Mouse (Mus musculus): Measurements from ENCODE around the gene Atg2b. TPM values are rescaled to one million over a fixed set of nuclear protein-coding genes. Genes with fewer than 3 reads are reported as not detected.

Atg2b gene
- polyA plus RNA-seq, 1 experiment from 2014 or later, result 17.2 TPM

- ATAC-seq (ENCODE audit: low FRiP score, low TSS enrichment), result no peak
- H3K4me1 ChIP-seq (ENCODE audit: control insufficient read depth, insufficient read depth, low read length), result peaks cover 7% of the 10 kb centered on the region; the same call in 1 of the 2 replicates
- H3K9ac ChIP-seq (ENCODE audit: low read depth, low read length), result no peak overlapping the region
- no peak overlapping the region for H3K4me3 ChIP-seq (ENCODE audit: low read length)
- H3K27ac ChIP-seq (ENCODE audit: low read depth, low read length), result no peak overlapping the region
- 86% methylated on average over 3 of the region's 4 CpGs for WGBS
- H3K27me3 ChIP-seq (ENCODE audit: control insufficient read depth, insufficient read depth, low read length), result no peaks in the 10 kb centered on the region
- H3K4me2 ChIP-seq (replicated peaks; ENCODE audit: low read depth, low read length), result no peak overlapping the region
- H3K36me3 ChIP-seq (ENCODE audit: control insufficient read depth, insufficient read depth, low read length), result peaks cover 17% of the 10 kb centered on the region; the same call in 1 of the 2 replicates
- H3K9me3 ChIP-seq (ENCODE audit: control insufficient read depth, low read length), result no peaks in the 10 kb centered on the region
These were observed 3.5 kb upstream of the Atg2b start for GRCm38 (mm10) chr12:105688546-105688945.

DNA sequence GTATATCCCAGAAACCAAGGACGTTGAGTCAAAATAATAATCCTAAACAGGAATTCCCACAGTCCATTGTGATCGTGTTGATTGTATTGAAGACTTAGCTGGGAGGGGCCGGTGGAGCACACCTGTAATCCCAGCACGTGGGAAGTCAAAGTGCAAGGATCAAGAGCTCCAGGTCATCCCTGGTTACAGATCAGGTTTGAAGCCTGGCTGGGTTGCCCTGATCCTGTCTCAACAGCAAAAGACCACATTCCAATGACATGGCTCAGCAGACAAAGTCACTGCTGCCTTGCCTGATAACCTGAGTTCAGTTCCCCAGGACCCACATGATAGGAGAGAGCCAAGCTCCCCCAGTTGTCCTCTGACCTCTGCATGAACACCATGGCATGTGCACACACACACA is 2.4 kb upstream of the Atg2b start:
- no peaks in the 10 kb centered on the region for H3K9me3 ChIP-seq (ENCODE audit: control insufficient read depth, low read length)
- H3K4me3 ChIP-seq (ENCODE audit: low read length), result no peak overlapping the region
- no peak overlapping the region for H3K9ac ChIP-seq (ENCODE audit: low read depth, low read length)
- ATAC-seq (ENCODE audit: low FRiP score, low TSS enrichment), result no peak
- H3K36me3 ChIP-seq (ENCODE audit: control insufficient read depth, insufficient read depth, low read length), result peaks cover 13% of the 10 kb centered on the region; the same call in 1 of the 2 replicates
- H3K4me1 ChIP-seq (ENCODE audit: control insufficient read depth, insufficient read depth, low read length), result peaks cover 12% of the 10 kb centered on the region; the same call in 1 of the 2 replicates
- H3K27me3 ChIP-seq (ENCODE audit: control insufficient read depth, insufficient read depth, low read length), result no peaks in the 10 kb centered on the region
- H3K4me2 ChIP-seq (replicated peaks; ENCODE audit: low read depth, low read length), result no peak overlapping the region
- 83% methylated on average over 4 of the region's 4 CpGs for WGBS
- H3K27ac ChIP-seq (ENCODE audit: low read depth, low read length), result no peak overlapping the region

DNA sequence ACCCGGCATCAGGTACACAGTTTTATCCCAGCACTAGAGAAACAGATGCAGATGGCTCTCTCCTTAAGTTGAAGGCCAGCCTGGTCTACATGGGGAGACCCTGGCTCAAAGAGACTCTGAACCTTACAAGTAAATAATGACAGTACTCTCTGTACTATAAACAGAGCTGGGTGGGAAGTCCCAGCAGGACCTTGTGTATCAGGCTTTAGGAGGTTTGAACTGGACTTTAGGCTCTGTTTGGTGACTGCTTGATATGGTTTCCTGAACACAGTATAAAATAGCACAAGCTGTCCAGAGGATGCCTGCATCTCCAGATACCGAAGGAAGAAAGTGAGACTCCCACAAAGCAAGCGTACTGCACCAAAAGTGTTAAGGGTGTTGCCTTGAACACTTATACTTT is 1.8 kb upstream of the Atg2b start:
- H3K36me3 ChIP-seq (ENCODE audit: control insufficient read depth, insufficient read depth, low read length), result peaks cover 7% of the 10 kb centered on the region; the same call in 1 of the 2 replicates

GRCm38 (mm10) chr12:105683933-105684901 is 794 bp downstream of the Atg2b start, which contains the start of gene Gskip:
Gskip (plus strand) TSS chr12:105684829.
- peak; percentile 45 for ATAC-seq (ENCODE audit: low FRiP score, low TSS enrichment)
- peak within 1 kb of the TSS; percentile 79 for H3K4me2 ChIP-seq (replicated peaks; ENCODE audit: low read depth, low read length)
- WGBS, result under 1% methylated on average over 41 of the region's 41 CpGs
- H3K4me3 ChIP-seq (ENCODE audit: low read length), result peak within 1 kb of the TSS; percentile 93
- no peaks in the 10 kb centered on the region for H3K9me3 ChIP-seq (ENCODE audit: control insufficient read depth, low read length)
- no peaks in the 10 kb centered on the region for H3K27me3 ChIP-seq (ENCODE audit: control insufficient read depth, insufficient read depth, low read length)
- peak within 1 kb of the TSS; percentile 85 for H3K27ac ChIP-seq (ENCODE audit: low read depth, low read length)
- H3K9ac ChIP-seq (ENCODE audit: low read depth, low read length), result peak within 1 kb of the TSS; percentile 90
- H3K36me3 ChIP-seq (ENCODE audit: control insufficient read depth, insufficient read depth, low read length), result no peaks in the 10 kb centered on the region
- peaks cover 12% of the 10 kb centered on the region; the same call in 1 of the 2 replicates for H3K4me1 ChIP-seq (ENCODE audit: control insufficient read depth, insufficient read depth, low read length)

More for the DNA sequence above, 1.8 kb upstream of the Atg2b start:
- no peak overlapping the region for H3K9ac ChIP-seq (ENCODE audit: low read depth, low read length)
- ATAC-seq (ENCODE audit: low FRiP score, low TSS enrichment), result no peak
- peaks cover 12% of the 10 kb centered on the region; the same call in 1 of the 2 replicates for H3K4me1 ChIP-seq (ENCODE audit: control insufficient read depth, insufficient read depth, low read length)
- no peak overlapping the region for H3K4me2 ChIP-seq (replicated peaks; ENCODE audit: low read depth, low read length)
- no peak overlapping the region for H3K27ac ChIP-seq (ENCODE audit: low read depth, low read length)
- 83% methylated on average over 3 of the region's 3 CpGs for WGBS
- no peaks in the 10 kb centered on the region for H3K27me3 ChIP-seq (ENCODE audit: control insufficient read depth, insufficient read depth, low read length)
- H3K9me3 ChIP-seq (ENCODE audit: control insufficient read depth, low read length), result no peaks in the 10 kb centered on the region
- H3K4me3 ChIP-seq (ENCODE audit: low read length), result no peak overlapping the region

GRCm38 (mm10) chr12:105678762-105679161 is 6.2 kb downstream of the Atg2b start:
- WGBS, result 90% methylated on average over 3 of the region's 3 CpGs
- Histone ChIP-seq H3K4me2 (replicated peaks; ENCODE audit: low read depth, low read length) (no peak overlapping the region), H3K4me3 (ENCODE audit: low read length) (no peak overlapping the region), H3K9me3 (ENCODE audit: control insufficient read depth, low read length) (no peaks in the 10 kb centered on the region), H3K27ac (ENCODE audit: low read depth, low read length) (no peak overlapping the region), H3K36me3 (ENCODE audit: control insufficient read depth, insufficient read depth, low read length) (peaks cover 10% of the 10 kb centered on the region; the same call in 1 of the 2 replicates), H3K4me1 (ENCODE audit: control insufficient read depth, insufficient read depth, low read length) (peaks cover 6% of the 10 kb centered on the region; the same call in 1 of the 2 replicates), H3K9ac (ENCODE audit: low read depth, low read length) (no peak overlapping the region), H3K27me3 (ENCODE audit: control insufficient read depth, insufficient read depth, low read length) (no peaks in the 10 kb centered on the region)
- ATAC-seq (ENCODE audit: low FRiP score, low TSS enrichment), result no peak

GRCm38 (mm10) chr12:105678211-105678610 is 6.8 kb downstream of the Atg2b start:
- WGBS, result 90% methylated on average over 7 of the region's 7 CpGs
- no peak for ATAC-seq (ENCODE audit: low FRiP score, low TSS enrichment)

GRCm38 (mm10) chr12:105676274-105676673 is 8.7 kb downstream of the Atg2b start:
- WGBS, result 94% methylated on average over 8 of the region's 8 CpGs

More at GRCm38 (mm10) chr12:105678211-105678610, 6.8 kb downstream of the Atg2b start:
- no peaks in the 10 kb centered on the region for H3K27me3 ChIP-seq (ENCODE audit: control insufficient read depth, insufficient read depth, low read length)
- no peaks in the 10 kb centered on the region for H3K9me3 ChIP-seq (ENCODE audit: control insufficient read depth, low read length)
- no peak overlapping the region for H3K4me3 ChIP-seq (ENCODE audit: low read length)
- H3K9ac ChIP-seq (ENCODE audit: low read depth, low read length), result no peak overlapping the region
- H3K4me2 ChIP-seq (replicated peaks; ENCODE audit: low read depth, low read length), result no peak overlapping the region
- H3K36me3 ChIP-seq (ENCODE audit: control insufficient read depth, insufficient read depth, low read length), result peaks cover 15% of the 10 kb centered on the region; the same call in 1 of the 2 replicates
- no peak overlapping the region for H3K27ac ChIP-seq (ENCODE audit: low read depth, low read length)
- peaks cover 2% of the 10 kb centered on the region; the same call in 1 of the 2 replicates for H3K4me1 ChIP-seq (ENCODE audit: control insufficient read depth, insufficient read depth, low read length)

DNA sequence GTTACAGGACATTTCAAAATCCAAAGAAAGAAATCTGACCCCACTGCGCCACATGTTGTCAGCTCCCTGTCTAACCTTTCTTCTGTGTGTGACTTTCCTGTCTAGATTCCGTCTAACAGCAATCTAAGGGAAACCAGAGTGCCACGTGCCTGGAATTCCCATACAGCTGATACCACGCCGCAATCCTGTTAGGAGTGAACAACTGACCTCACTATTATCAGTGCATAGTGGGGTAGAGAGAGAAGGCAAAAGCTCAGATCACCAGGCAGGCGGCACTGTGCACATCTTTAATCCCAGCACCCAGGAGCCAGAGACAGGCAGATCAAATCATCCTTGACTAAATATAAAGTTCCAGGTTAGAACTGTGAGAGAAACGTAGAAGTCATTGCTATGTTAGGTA is 29.2 kb downstream of the Atg2b start:
- no peaks in the 10 kb centered on the region for H3K9me3 ChIP-seq (ENCODE audit: control insufficient read depth, low read length)
- no peak overlapping the region for H3K4me3 ChIP-seq (ENCODE audit: low read length)
- H3K4me1 ChIP-seq (ENCODE audit: control insufficient read depth, insufficient read depth, low read length), result no peaks in the 10 kb centered on the region
- no peak overlapping the region for H3K9ac ChIP-seq (ENCODE audit: low read depth, low read length)
- WGBS, result 90% methylated on average over 7 of the region's 7 CpGs
- H3K36me3 ChIP-seq (ENCODE audit: control insufficient read depth, insufficient read depth, low read length), result peaks cover 88% of the 10 kb centered on the region
- no peak for ATAC-seq (ENCODE audit: low FRiP score, low TSS enrichment)
- H3K27me3 ChIP-seq (ENCODE audit: control insufficient read depth, insufficient read depth, low read length), result no peaks in the 10 kb centered on the region
- H3K4me2 ChIP-seq (replicated peaks; ENCODE audit: low read depth, low read length), result no peak overlapping the region
- H3K27ac ChIP-seq (ENCODE audit: low read depth, low read length), result no peak overlapping the region

More at GRCm38 (mm10) chr12:105676274-105676673, 8.7 kb downstream of the Atg2b start:
- peaks cover 18% of the 10 kb centered on the region; the same call in 1 of the 2 replicates for H3K36me3 ChIP-seq (ENCODE audit: control insufficient read depth, insufficient read depth, low read length)
- no peak overlapping the region for H3K27ac ChIP-seq (ENCODE audit: low read depth, low read length)
- H3K4me3 ChIP-seq (ENCODE audit: low read length), result no peak overlapping the region
- no peak overlapping the region for H3K9ac ChIP-seq (ENCODE audit: low read depth, low read length)
- H3K4me2 ChIP-seq (replicated peaks; ENCODE audit: low read depth, low read length), result no peak overlapping the region
- no peaks in the 10 kb centered on the region for H3K27me3 ChIP-seq (ENCODE audit: control insufficient read depth, insufficient read depth, low read length)
- H3K9me3 ChIP-seq (ENCODE audit: control insufficient read depth, low read length), result no peaks in the 10 kb centered on the region
- no peak for ATAC-seq (ENCODE audit: low FRiP score, low TSS enrichment)
- H3K4me1 ChIP-seq (ENCODE audit: control insufficient read depth, insufficient read depth, low read length), result no peaks in the 10 kb centered on the region
